Mouse (Mus musculus): Measurements from ENCODE around the gene Tspan11. TPM values are rescaled to one million over a fixed set of nuclear protein-coding genes. Genes with fewer than 3 reads are reported as not detected.

Gene Tspan11
- polyA plus RNA-seq, 1 experiment from 2014 or later, result 11.8 TPM

DNA sequence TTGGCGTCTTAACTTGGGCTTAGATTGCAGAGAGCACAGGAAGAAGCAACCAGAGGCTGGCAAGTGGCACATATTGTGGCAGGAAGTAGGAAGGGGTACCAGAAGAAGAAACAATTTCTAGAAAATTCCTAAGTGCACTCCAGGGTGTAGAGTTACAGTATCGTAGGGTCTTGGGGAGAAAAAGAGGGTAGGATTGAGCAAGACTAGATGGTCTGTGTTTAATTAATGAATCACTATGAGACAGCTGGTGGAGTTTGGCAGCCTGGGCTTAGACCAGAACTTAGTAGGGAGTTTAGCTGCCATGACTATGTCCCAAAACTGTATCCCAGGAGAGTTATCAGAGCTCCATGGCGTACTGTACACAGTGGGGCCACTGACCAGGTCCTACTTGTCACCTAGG lies 1.2 kb downstream of the Tspan11 start:
- Histone ChIP-seq H3K4me3 (peak overlapping the region; percentile 48), H3K4me2 (replicated peaks) (peak overlapping the region; percentile 63), H3K36me3 (no peaks in the 10 kb centered on the region), H3K9me3 (no peaks in the 10 kb centered on the region), H3K27me3 (no peaks in the 10 kb centered on the region), H3K27ac (replicated peaks) (peak overlapping the region; percentile 84), H3K9ac (replicated peaks) (no peak overlapping the region), H3K4me1 (peaks cover 29% of the 10 kb centered on the region)
- ATAC-seq (replicated peaks), result no peak
- WGBS, result 52% methylated on average over 3 of the region's 3 CpGs

DNA sequence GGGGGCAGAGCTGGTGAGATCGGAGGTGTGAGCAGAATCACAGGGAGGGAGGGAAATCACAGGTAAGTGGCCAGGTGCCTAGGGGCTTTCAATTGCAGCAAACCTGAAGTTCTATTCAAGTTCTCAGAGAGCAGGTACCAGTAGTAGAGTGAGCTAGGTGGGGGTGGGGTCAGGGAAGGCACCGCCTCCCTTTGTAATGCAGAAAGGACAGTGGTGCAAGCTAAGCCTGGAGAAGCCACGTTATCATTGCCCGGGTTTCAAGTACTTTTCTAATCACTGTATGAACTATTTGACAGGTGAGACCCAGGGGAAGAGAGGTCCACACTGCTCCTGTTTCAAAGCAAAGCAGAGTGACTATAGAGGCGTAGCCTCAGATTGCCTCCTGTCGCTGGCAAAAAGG lies 6.2 kb downstream of the Tspan11 start:
- H3K4me1 ChIP-seq, result peaks cover 7% of the 10 kb centered on the region
- ATAC-seq (replicated peaks), result no peak
- H3K9ac ChIP-seq (replicated peaks), result no peak overlapping the region
- H3K4me3 ChIP-seq, result no peak overlapping the region
- H3K27me3 ChIP-seq, result no peaks in the 10 kb centered on the region
- H3K4me2 ChIP-seq (replicated peaks), result no peak overlapping the region
- no peak overlapping the region for H3K27ac ChIP-seq (replicated peaks)
- no peaks in the 10 kb centered on the region for H3K36me3 ChIP-seq
- WGBS, result 42% methylated on average over 6 of the region's 6 CpGs
- no peaks in the 10 kb centered on the region for H3K9me3 ChIP-seq

DNA sequence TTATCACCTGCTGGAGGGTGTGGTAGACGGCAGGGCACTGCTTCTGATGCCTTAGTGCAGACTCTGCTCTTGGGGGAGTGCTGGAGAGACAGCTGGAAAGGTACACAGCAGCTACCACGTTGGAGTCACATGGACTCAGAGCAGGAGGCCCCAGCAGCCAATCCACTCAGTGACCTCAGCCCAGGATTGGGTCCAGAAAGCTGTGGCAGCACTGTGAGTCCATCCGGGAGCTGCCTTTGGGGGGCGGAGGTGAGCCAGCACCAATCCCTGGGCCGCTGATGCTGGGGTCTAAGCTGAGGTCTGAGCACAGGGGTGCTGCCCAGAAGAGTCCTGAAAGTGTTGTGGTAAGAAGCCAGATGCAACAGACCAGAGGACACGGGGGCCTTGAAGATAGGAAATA lies 7.6 kb downstream of the Tspan11 start:
- no peak overlapping the region for H3K9ac ChIP-seq (replicated peaks)
- H3K9me3 ChIP-seq, result no peaks in the 10 kb centered on the region
- H3K27ac ChIP-seq (replicated peaks), result no peak overlapping the region
- no peaks in the 10 kb centered on the region for H3K27me3 ChIP-seq
- no peak overlapping the region for H3K4me3 ChIP-seq
- H3K36me3 ChIP-seq, result no peaks in the 10 kb centered on the region
- H3K4me1 ChIP-seq, result no peaks in the 10 kb centered on the region
- no peak for ATAC-seq (replicated peaks)
- 41% methylated on average over 6 of the region's 6 CpGs for whole genome bisulfite sequencing
- no peak overlapping the region for H3K4me2 ChIP-seq (replicated peaks)

DNA sequence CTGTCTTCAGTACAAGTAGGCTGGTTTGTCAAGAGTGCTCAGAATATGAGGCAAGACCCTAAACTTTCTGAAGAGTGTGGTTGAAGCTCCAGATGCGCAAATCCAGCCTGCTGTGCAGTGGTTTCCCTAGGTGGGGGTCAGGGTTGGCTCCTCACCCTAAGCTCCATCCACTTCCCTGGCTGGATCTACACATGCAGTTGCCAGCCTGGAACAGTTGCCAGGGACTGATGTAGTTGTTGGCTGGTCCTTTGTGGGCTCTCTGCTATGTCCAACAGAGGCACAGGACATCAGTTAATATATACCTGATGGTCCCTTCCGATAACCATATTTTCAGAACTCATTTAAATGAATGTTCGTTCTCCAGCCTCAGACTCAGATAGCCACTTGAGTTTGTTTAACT lies 9.0 kb downstream of the Tspan11 start:
- Histone ChIP-seq H3K4me3 (no peak overlapping the region), H3K4me1 (peaks cover 4% of the 10 kb centered on the region; the same call in 1 of the 2 replicates), H3K9me3 (no peaks in the 10 kb centered on the region), H3K27ac (replicated peaks) (no peak overlapping the region), H3K4me2 (replicated peaks) (no peak overlapping the region), H3K9ac (replicated peaks) (no peak overlapping the region), H3K36me3 (no peaks in the 10 kb centered on the region), H3K27me3 (no peaks in the 10 kb centered on the region)
- 92% methylated on average over 3 of the region's 3 CpGs for WGBS
- ATAC-seq (replicated peaks), result no peak

DNA sequence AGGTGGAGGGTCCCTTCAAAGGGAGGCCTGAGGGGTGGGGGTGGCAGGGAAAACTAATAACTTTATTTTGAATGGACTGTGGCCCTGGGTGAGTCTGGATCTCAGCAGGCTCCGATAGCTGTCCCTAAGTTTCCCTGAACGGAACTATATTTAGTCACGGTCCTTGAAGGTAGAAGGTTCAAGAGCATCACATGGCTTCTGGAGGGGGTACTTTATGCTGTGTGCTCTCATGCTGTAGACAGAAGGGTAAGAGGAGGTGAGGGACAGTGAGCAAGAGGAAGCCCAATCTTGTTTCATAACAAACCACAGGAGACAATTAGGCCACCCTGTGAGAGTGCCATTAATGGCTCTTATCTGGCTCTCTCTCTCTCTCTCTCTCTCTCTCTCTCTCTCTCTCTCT lies 10.0 kb downstream of the Tspan11 start:
- Histone ChIP-seq H3K4me2 (replicated peaks) (no peak overlapping the region), H3K27me3 (no peaks in the 10 kb centered on the region), H3K36me3 (no peaks in the 10 kb centered on the region), H3K4me3 (no peak overlapping the region), H3K4me1 (peaks cover 8% of the 10 kb centered on the region; the same call in 1 of the 2 replicates), H3K9ac (replicated peaks) (no peak overlapping the region), H3K27ac (replicated peaks) (no peak overlapping the region), H3K9me3 (no peaks in the 10 kb centered on the region)
- no peak for ATAC-seq (replicated peaks)
- 85% methylated on average over 3 of the region's 3 CpGs for WGBS

DNA sequence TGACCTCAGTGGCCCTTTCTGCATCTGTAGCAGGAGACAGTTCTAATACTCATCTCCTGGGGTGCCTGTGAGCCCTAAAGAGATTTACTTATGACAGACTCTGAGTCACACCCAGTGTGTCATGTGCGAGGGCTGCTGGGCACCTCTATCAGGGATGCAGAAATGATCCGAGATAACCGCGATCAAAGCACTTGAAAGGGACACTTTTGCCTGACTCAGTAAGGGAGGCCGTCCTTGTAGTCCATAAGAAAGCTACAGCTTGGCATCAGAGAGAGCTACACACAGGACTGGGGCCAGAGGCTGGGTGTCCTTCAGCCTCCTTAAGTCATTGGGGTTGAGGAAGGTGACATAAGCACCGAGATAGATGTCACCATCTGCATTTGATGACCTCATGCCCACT lies 12.7 kb downstream of the Tspan11 start:
- H3K27me3 ChIP-seq, result no peaks in the 10 kb centered on the region
- WGBS, result 85% methylated on average over 6 of the region's 6 CpGs
- no peak overlapping the region for H3K27ac ChIP-seq (replicated peaks)
- H3K4me1 ChIP-seq, result peaks cover 8% of the 10 kb centered on the region; the same call in 1 of the 2 replicates
- no peak overlapping the region for H3K4me2 ChIP-seq (replicated peaks)
- no peaks in the 10 kb centered on the region for H3K9me3 ChIP-seq
- ATAC-seq (replicated peaks), result no peak
- H3K36me3 ChIP-seq, result no peaks in the 10 kb centered on the region
- no peak overlapping the region for H3K9ac ChIP-seq (replicated peaks)
- no peak overlapping the region for H3K4me3 ChIP-seq

DNA sequence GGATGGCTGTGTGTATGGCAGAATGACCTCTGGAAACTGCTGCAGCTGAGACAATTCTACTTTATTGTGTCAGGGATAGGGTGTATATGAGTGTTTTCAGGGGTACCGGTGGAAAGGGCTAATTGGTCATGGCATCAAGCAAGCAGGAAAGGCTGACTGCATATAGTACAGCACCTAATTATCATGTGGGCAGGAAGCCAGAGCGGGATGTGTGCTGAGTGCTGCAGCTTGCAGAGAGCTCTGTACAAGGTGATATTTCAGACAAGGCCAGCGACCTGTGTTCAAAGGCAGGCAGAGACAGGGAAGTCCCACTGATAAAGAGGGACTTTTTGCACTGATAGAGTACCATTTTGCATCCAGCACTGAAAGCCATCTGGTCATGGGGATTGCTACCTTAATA lies 13.9 kb downstream of the Tspan11 start:
- Histone ChIP-seq H3K4me1 (peaks cover 8% of the 10 kb centered on the region; the same call in 1 of the 2 replicates), H3K27me3 (no peaks in the 10 kb centered on the region), H3K4me3 (no peak overlapping the region), H3K36me3 (no peaks in the 10 kb centered on the region), H3K9me3 (no peaks in the 10 kb centered on the region), H3K27ac (replicated peaks) (no peak overlapping the region), H3K9ac (replicated peaks) (no peak overlapping the region), H3K4me2 (replicated peaks) (no peak overlapping the region)
- WGBS, result 47% methylated on average over 3 of the region's 3 CpGs
- no peak for ATAC-seq (replicated peaks)

DNA sequence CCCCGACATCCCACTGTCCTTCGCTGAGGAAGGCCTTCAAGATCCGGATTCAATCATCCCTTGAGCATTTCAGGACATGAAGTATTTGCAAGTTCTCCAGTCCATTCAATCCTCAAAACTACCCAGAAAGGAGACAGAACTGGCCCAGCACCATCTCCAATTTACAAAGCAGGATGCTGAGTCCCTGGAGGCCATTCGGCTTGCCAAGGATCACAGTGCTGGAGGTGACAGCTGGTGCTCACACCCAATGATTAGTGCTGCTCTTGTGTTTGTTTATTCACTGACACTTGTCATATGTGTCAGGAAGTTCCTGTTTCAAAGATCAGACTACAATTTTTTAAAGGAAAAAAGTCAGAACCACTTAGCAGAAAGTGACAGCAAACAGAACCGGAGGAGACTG lies 14.3 kb downstream of the Tspan11 start:
- Histone ChIP-seq H3K4me1 (peaks cover 8% of the 10 kb centered on the region; the same call in 1 of the 2 replicates), H3K27me3 (no peaks in the 10 kb centered on the region), H3K9me3 (no peaks in the 10 kb centered on the region), H3K36me3 (no peaks in the 10 kb centered on the region), H3K27ac (replicated peaks) (no peak overlapping the region), H3K4me3 (no peak overlapping the region), H3K9ac (replicated peaks) (no peak overlapping the region), H3K4me2 (replicated peaks) (no peak overlapping the region)
- no peak; the same call in 1 of the 2 replicates for ATAC-seq (replicated peaks)
- 82% methylated on average over 5 of the region's 5 CpGs for WGBS

DNA sequence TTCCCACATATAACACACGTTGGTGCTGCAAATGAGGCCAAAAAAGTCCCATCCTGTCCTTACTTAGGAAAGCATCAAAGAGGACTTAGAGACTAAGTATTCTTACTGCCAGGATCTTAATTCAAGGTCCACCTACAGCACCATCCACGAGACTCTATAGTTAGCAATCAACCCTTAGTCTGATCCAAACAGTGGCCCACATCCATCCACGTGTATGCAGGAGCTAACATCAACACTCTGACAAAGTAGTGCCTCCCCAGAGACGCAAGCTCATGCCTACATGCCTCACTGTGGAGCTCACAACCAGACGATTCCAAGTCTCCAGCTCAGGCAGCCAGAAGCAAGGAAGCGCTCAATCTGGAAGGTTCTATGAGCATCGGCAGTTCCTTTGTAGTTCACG lies 15.2 kb downstream of the Tspan11 start:
- Histone ChIP-seq H3K27me3 (no peaks in the 10 kb centered on the region), H3K9ac (replicated peaks) (no peak overlapping the region), H3K4me3 (no peak overlapping the region), H3K4me1 (peaks cover 8% of the 10 kb centered on the region; the same call in 1 of the 2 replicates), H3K36me3 (no peaks in the 10 kb centered on the region), H3K27ac (replicated peaks) (no peak overlapping the region), H3K9me3 (no peaks in the 10 kb centered on the region), H3K4me2 (replicated peaks) (no peak overlapping the region)
- WGBS, result 87% methylated on average over 8 of the region's 8 CpGs
- no peak for ATAC-seq (replicated peaks)

DNA sequence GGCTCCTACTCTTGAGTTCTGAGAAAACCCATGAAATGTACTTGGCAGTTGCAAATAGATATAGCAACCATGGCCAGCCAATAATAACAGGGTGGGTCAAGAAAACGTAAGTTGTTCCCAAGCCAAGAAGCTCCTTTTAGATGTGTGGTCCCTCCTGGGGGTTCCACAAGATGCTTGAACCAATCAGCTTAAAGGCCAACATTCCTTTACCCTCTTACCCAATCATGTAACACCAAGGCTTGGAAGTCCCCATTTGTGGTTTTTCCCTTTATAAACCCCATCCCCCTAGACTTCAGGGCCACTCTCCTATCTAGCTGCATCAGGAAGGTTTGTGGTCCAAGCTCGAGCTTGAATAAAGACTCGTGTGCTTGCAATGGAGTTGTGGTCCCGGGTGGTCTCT lies 23.2 kb downstream of the Tspan11 start:
- 88% methylated on average over 4 of the region's 4 CpGs for WGBS
- Histone ChIP-seq H3K27me3 (no peaks in the 10 kb centered on the region), H3K4me1 (no peaks in the 10 kb centered on the region), H3K36me3 (peaks cover under 1% of the 10 kb centered on the region; the same call in 1 of the 2 replicates), H3K27ac (replicated peaks) (no peak overlapping the region), H3K4me2 (replicated peaks) (no peak overlapping the region), H3K9me3 (no peaks in the 10 kb centered on the region), H3K9ac (replicated peaks) (no peak overlapping the region), H3K4me3 (no peak overlapping the region)
- ATAC-seq (replicated peaks), result no peak

DNA sequence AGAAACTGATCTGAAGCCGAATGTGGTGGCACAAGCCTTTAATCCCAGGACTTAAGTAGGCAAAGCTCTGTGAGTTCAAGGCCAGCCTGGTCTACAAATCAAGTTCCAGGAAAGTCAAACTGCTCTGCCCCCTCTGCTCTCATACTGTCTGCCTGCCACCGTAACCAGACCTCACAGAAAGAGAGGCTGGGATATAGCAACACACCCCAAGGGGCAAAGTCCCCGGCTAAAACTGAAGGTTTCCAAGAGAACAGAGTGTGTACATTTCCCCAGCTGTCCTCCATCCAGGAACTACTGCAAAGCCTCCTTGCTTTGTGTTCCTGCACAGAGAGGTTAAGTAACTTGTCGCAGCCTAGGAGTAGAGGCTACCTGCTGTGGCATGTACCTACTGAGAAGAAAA lies 24.3 kb downstream of the Tspan11 start:
- ATAC-seq (replicated peaks), result no peak
- Histone ChIP-seq H3K36me3 (peaks cover 8% of the 10 kb centered on the region; the same call in 1 of the 2 replicates), H3K27me3 (no peaks in the 10 kb centered on the region), H3K4me1 (peaks cover under 1% of the 10 kb centered on the region; the same call in 1 of the 2 replicates), H3K9me3 (no peaks in the 10 kb centered on the region), H3K27ac (replicated peaks) (no peak overlapping the region), H3K4me2 (replicated peaks) (no peak overlapping the region), H3K9ac (replicated peaks) (no peak overlapping the region), H3K4me3 (no peak overlapping the region)
- WGBS, result 70% methylated on average over 4 of the region's 4 CpGs

DNA sequence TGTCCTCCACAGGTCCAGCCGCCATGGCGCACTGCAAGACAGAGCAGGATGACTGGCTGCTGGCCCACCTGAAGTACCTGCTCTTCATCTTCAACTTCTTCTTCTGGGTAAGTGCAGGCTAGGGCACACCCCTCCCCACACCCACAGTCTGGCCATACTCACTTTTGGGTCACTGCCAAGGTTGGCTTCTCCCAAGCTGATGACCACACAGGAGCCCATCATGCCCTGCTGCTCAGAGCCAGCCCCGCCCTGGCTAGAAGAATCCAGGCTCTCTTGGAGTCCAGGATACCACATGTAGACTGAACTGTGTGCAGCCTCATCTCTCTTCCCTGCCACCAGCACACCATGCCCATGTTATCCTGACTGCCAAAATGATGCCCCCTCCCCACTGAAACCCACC lies 25.5 kb downstream of the Tspan11 start:
- ATAC-seq (replicated peaks), result no peak
- no peaks in the 10 kb centered on the region for H3K9me3 ChIP-seq
- peaks cover 8% of the 10 kb centered on the region; the same call in 1 of the 2 replicates for H3K36me3 ChIP-seq
- H3K4me2 ChIP-seq (replicated peaks), result no peak overlapping the region
- H3K27me3 ChIP-seq, result no peaks in the 10 kb centered on the region
- no peak overlapping the region for H3K4me3 ChIP-seq
- 97% methylated on average over 3 of the region's 3 CpGs for WGBS
- no peak overlapping the region for H3K27ac ChIP-seq (replicated peaks)
- peaks cover 8% of the 10 kb centered on the region; the same call in 1 of the 2 replicates for H3K4me1 ChIP-seq
- H3K9ac ChIP-seq (replicated peaks), result no peak overlapping the region

DNA sequence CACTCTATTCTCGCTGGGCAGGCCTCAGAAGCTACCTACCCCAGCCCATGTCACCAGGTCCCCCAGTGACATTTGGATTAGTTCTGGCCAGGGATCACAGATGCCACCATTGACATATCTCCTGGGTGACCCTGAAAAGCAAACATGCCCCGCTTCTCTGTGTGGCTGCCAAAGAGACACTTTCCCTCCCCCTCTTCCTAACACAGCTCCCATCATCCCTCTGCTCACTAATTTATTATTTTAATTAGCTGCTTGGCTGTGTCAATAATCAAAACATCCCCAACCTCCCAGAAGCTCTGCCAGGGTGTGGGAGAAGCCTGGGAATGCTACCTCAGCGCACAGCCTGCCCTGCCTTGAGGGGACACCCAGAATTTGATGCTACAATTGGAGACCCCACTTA lies 29.6 kb downstream of the Tspan11 start:
- Histone ChIP-seq H3K4me1 (peaks cover 11% of the 10 kb centered on the region), H3K9me3 (no peaks in the 10 kb centered on the region), H3K36me3 (peaks cover 8% of the 10 kb centered on the region; the same call in 1 of the 2 replicates), H3K27ac (replicated peaks) (no peak overlapping the region), H3K9ac (replicated peaks) (no peak overlapping the region), H3K4me2 (replicated peaks) (no peak overlapping the region), H3K27me3 (no peaks in the 10 kb centered on the region), H3K4me3 (no peak overlapping the region)
- ATAC-seq (replicated peaks), result no peak
- WGBS, result 49% methylated on average over 3 of the region's 3 CpGs

Data from forebrain, embryonic 15.5 days (tissue).